Mouse (Mus musculus) stomach, embryonic 14.5 days (tissue): ENCODE measurements around the gene Cldn4. TPM values are rescaled to one million over a fixed set of nuclear protein-coding genes. Genes with fewer than 3 reads are reported as not detected.
A peak's percentile ranks its signal among the peaks of the same experiment; 100 is the strongest.
"Not testable (repeated sequence)": the region's sequence is repeated elsewhere in the genome, so short reads cannot be mapped to it uniquely, and the experiment has no call there.

Source experiments
- ATAC-seq: fragments of 200-750 bp; cut with Nextera tagmentation; 2 replicates; pipeline ENCODE4 v1.8.0; 2017; ENCODE audit warnings: low read depth, moderate TSS enrichment; ENCODE audit not compliant: insufficient number of reproducible peaks, insufficient read depth, low FRiP score
- H3K27ac ChIP-seq: fragments of 300-500 bp; sonication (generic); 2 replicates; pipeline ENCODE4 v1.5.1; 2014; ENCODE audit warnings: mild to moderate bottlenecking, low read length, moderate library complexity, mixed read lengths
- H3K27me3 ChIP-seq: fragments of 300-500 bp; sonication (generic); 2 replicates; pipeline ENCODE4 v1.6.1; 2014; ENCODE audit warnings: low read length, control low read depth, mixed read lengths; ENCODE audit not compliant: control insufficient read depth, insufficient read depth
- H3K36me3 ChIP-seq: fragments of 300-500 bp; sonication (generic); 2 replicates; pipeline ENCODE4 v1.6.1; 2014; ENCODE audit warnings: mild to moderate bottlenecking, control low read depth, low read length, moderate library complexity, mixed read lengths; ENCODE audit not compliant: control insufficient read depth, insufficient read depth
- H3K4me1 ChIP-seq: fragments of 300-500 bp; sonication (generic); 2 replicates; pipeline ENCODE4 v1.6.1; 2014; ENCODE audit warnings: low read length, control low read depth, mixed read lengths; ENCODE audit not compliant: control insufficient read depth, insufficient read depth
- H3K4me2 ChIP-seq: fragments of 300-500 bp; sonication (generic); replicated peaks from 2 replicates; pipeline ENCODE4 v1.6.1; 2014; ENCODE audit warnings: low read depth, low read length, control low read depth
- H3K4me3 ChIP-seq: fragments of 300-500 bp; sonication (generic); 2 replicates; pipeline ENCODE4 v1.5.1; 2014; ENCODE audit warnings: low read depth, low read length, control low read depth
- H3K9ac ChIP-seq: fragments of 300-500 bp; sonication (generic); replicated peaks from 2 replicates; pipeline ENCODE4 v1.6.1; 2014; ENCODE audit warnings: low read depth, mild to moderate bottlenecking, control low read depth, low read length, moderate library complexity, mixed read lengths
- H3K9me3 ChIP-seq: fragments of 300-500 bp; sonication (generic); 2 replicates; pipeline ENCODE4 v1.6.1; 2016; ENCODE audit warnings: low read depth, low read length, control low read depth; ENCODE audit not compliant: control insufficient read depth
- WGBS: fragments of 180-500 bp; shearing (Covaris S2); extraction: QIAGEN DNeasy Blood & Tissue Kit; methylation state at CpG from one replicate; pipeline ENCODE4 v1.1.7; 2014; 5-methylcytosine and 5-hydroxymethylcytosine counted together
- polyA plus RNA-seq: library from polyadenylated mRNA; unstranded; fragments of >200 nt; fragmentation: Nextera tagmentation; extraction: Ambion mirVana; gene quantifications from 2 replicates; pipeline ENCODE4 v1.2.1, GENCODE M21; 2014

Gene Cldn4
- polyA plus RNA-seq, 1 experiment from 2014 or later: 91.5 TPM

DNA sequence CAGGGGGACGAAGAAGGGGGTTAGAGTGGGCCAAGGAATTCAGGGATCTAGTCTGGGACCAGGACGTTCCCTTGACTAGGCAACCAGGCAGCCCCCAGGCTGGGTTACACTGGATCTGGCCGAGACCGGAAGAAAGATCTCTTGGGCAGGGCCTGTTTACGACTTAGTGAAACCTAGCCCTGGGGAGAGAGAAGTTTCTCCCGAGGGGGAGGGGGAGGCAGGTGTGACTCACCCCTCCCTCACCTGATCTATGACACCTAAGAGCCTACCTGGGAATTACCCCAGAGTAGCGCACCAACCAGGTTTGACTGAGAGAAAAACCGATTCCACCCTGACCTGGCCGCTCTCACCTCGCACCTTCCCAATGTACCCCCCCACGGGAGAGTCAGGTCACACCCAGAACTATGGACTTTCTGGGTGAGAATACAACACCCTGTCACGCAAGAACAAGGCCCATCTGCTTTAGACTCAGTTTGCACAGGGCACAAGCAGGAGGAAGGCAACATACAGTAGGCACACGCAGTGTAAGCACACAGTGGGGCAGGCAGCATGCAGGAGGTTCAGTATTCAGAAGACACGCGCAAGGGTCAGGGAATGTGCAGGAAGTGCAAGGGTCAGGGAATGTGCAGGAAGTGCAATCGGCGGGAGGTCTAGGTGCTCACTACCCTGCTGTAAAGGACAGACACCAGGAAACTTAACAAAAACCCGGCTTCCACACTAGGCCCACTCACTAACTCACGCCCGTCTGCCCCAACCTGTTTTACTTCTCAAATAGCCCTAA is 20.6 kb upstream of the Cldn4 start:
- Histone ChIP-seq H3K4me3 (no peak overlapping the region), H3K36me3 (no peaks in the 10 kb centered on the region), H3K4me1 (peaks cover 7% of the 10 kb centered on the region; the same call in 1 of the 2 replicates), H3K4me2 (no peak overlapping the region), H3K9ac (no peak overlapping the region), H3K9me3 (no peaks in the 10 kb centered on the region), H3K27me3 (no peaks in the 10 kb centered on the region), H3K27ac (peak overlapping the region; percentile 68)
- 61% methylated on average over 20 of the region's 20 CpGs for WGBS
- ATAC-seq: no peak

DNA sequence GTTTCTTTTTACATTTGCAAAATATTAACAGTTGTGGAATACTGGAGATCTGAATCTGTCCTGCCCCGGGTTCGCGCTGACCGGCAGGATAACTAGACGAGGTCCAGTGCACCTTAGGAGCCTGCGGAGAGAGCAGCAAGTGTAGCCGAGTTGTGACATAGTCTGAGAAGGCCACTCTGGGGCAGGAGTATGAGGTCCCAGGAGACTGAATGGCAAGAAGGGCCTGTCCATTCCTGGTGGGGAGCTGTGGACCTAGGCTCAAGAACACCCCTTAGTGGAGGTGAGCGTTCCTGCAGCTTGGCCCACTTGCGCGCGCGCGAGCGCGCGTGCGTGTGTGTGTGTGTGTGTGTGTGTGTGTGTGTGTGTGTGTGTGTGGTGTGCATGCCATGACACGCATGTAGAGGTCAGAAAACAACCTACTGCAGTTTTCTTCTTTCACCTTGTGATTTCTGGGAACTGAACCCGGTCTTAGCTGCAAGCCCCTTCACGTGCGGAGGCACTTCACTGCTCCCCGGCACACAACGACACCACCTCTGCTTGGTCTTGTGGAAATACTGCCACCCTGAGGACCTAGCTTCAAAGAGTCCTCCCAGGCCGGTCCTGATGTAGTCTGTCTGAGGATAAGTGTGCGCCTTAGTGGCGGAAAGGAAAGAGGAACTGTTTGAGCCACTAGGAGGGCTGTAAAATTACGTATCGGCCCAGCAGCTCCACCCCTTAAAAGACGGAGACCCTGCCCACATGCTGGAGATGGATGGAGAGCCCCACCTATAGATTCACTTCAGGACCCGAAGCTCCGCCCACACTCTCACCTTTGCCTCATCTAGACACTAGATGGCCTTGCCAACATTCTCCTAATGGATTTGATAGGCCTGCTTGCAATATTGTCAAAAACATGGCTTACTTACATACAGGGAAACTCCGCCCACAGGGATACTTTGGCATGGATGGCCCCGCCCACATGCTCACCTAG is 19.4 kb upstream of the Cldn4 start:
- WGBS: 4% methylated on average over 33 of the region's 33 CpGs
- H3K27me3 ChIP-seq: no peaks in the 10 kb centered on the region
- peak overlapping the region; percentile 46 for H3K4me2 ChIP-seq
- H3K36me3 ChIP-seq: no peaks in the 10 kb centered on the region
- H3K4me1 ChIP-seq: peaks cover 7% of the 10 kb centered on the region; the same call in 1 of the 2 replicates
- H3K4me3 ChIP-seq: peak overlapping the region; percentile 19; the same call in 1 of the 2 replicates
- H3K27ac ChIP-seq: peak overlapping the region; percentile 68; the same call in 1 of the 2 replicates
- ATAC-seq: peak; percentile 83
- H3K9ac ChIP-seq: 0 out of 2 replicates have a peak overlapping the region, but pooled peaks have one; percentile 14
- H3K9me3 ChIP-seq: no peaks in the 10 kb centered on the region

DNA sequence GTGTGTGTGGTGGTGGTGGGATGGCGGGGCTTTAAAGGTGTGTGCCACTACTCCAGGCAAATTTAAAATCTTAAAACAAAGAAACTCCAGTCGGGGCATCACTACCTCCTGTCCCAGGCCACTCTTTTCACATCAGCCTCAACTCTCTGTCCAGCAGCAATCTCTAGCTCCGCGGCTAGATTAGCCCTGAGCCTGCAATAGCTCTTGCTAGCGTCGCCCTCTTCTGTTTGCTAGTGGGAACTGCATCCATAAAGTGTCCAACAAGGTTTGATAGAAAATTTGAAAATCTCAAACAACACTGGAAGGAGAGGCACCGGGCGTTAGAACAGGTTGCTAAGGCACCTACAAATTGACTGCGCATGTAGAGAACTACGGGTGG is 18.7 kb upstream of the Cldn4 start:
- WGBS: 5% methylated on average over 10 of the region's 10 CpGs
- no peaks in the 10 kb centered on the region for H3K9me3 ChIP-seq
- H3K4me3 ChIP-seq: peak overlapping the region; percentile 19; the same call in 1 of the 2 replicates
- H3K36me3 ChIP-seq: no peaks in the 10 kb centered on the region
- no peaks in the 10 kb centered on the region for H3K27me3 ChIP-seq
- H3K27ac ChIP-seq: no peak overlapping the region; the same call in 1 of the 2 replicates
- ATAC-seq: peak; percentile 42; the same call in 1 of the 2 replicates
- H3K4me2 ChIP-seq: peak overlapping the region; percentile 46
- H3K4me1 ChIP-seq: peaks cover 7% of the 10 kb centered on the region; the same call in 1 of the 2 replicates
- H3K9ac ChIP-seq: no peak overlapping the region

DNA sequence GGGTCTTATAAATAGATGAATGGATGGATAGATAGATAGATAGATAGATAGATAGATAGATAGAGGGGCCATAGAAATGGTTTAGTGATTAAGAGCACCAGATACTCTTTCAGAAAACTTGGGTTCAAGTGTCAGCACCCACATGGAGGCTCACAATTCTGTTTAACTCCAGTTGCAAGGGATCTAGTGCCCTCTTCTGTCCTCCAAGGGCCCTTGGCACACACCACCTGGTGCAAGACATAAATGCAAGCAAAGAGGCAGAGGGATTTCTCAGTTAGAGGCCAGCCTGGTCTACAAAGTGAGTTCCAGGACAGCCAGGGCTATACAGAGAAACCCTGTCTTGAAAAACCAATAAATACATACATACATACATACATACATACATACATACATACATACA is 17.9 kb upstream of the Cldn4 start:
- not testable (repeated sequence) for H3K4me3 ChIP-seq, H3K27me3 ChIP-seq, H3K4me1 ChIP-seq, H3K9me3 ChIP-seq, H3K9ac ChIP-seq, H3K4me2 ChIP-seq, H3K27ac ChIP-seq, H3K36me3 ChIP-seq, ATAC-seq

DNA sequence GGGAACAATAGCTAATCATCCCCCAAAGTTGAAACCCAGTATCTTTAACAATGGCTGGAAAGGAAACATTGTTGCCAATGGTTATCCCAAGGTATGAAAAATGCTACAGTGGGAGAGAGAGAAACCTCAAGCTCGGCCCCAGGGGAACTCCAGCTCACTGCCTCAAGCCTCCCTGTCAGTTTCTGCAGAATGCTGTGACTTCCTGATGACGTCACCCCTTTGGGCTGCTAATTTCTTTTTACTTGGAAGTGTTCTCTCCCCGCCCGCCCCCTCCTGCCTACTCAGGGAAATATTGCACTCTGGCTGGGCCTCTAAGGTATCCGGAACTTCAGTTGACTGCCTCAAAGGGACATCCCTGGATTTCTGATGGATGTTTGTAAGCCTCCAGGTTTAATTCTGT is 16.8 kb upstream of the Cldn4 start:
- no peak overlapping the region for H3K9ac ChIP-seq
- no peaks in the 10 kb centered on the region for H3K36me3 ChIP-seq
- WGBS: 24% methylated on average over 5 of the region's 5 CpGs
- H3K27ac ChIP-seq: no peak overlapping the region
- peaks cover 7% of the 10 kb centered on the region; the same call in 1 of the 2 replicates for H3K4me1 ChIP-seq
- H3K9me3 ChIP-seq: no peaks in the 10 kb centered on the region
- no peaks in the 10 kb centered on the region for H3K27me3 ChIP-seq
- no peak overlapping the region for H3K4me3 ChIP-seq
- no peak for ATAC-seq
- H3K4me2 ChIP-seq: no peak overlapping the region

DNA sequence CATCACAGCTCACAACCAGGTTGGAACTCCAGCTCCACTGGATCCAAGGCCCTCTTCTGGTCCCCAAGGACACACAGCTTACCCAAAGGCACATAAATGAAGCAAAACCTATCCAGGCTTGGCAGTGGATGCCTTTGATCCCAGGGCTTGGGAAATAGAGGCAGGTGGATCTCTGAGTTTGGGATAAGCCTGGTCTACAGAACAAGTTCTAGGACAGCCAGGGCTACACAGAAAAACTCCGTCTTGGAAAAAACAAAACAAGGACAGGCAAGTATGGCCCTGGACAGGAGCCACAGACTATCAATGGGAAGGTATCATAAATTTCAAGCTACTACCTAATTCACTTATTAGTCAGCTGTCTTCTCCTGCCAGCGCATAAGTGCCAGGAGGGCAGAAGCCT is 14.8 kb upstream of the Cldn4 start:
- no peaks in the 10 kb centered on the region for H3K27me3 ChIP-seq

DNA sequence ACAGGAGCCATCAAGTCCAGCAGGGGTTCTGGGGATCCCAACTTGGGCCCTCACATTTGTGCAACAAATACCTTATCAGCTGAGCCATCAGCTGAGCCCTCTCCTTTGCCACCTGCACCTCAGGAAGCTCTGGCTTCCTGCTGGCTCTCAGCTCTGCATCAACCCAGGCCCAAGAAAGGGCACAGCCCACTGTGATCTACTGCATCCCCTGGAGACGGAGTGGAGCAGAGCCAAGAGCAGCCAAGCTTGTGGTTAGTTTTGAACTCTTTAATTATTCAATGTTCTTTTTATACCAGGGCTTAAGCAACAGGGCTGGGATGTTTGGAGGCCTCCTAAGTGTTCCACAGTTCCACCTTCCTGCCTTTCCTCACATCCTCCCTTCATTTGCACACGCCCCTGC is 13.7 kb upstream of the Cldn4 start:
- WGBS: 57% methylated on average over 2 of the region's 2 CpGs
- Histone ChIP-seq H3K27ac (no peak overlapping the region), H3K4me3 (no peak overlapping the region), H3K9ac (no peak overlapping the region), H3K9me3 (no peaks in the 10 kb centered on the region), H3K4me2 (no peak overlapping the region), H3K4me1 (no peaks in the 10 kb centered on the region), H3K36me3 (no peaks in the 10 kb centered on the region), H3K27me3 (no peaks in the 10 kb centered on the region)
- no peak for ATAC-seq

More for the DNA sequence above, 14.8 kb upstream of the Cldn4 start:
- H3K9ac ChIP-seq: no peak overlapping the region
- H3K27ac ChIP-seq: no peak overlapping the region
- no peaks in the 10 kb centered on the region for H3K9me3 ChIP-seq
- peaks cover 4% of the 10 kb centered on the region; the same call in 1 of the 2 replicates for H3K4me1 ChIP-seq
- ATAC-seq: no peak
- no peak overlapping the region for H3K4me2 ChIP-seq
- WGBS: 92% methylated on average over 2 of the region's 2 CpGs
- H3K4me3 ChIP-seq: no peak overlapping the region
- H3K36me3 ChIP-seq: no peaks in the 10 kb centered on the region

DNA sequence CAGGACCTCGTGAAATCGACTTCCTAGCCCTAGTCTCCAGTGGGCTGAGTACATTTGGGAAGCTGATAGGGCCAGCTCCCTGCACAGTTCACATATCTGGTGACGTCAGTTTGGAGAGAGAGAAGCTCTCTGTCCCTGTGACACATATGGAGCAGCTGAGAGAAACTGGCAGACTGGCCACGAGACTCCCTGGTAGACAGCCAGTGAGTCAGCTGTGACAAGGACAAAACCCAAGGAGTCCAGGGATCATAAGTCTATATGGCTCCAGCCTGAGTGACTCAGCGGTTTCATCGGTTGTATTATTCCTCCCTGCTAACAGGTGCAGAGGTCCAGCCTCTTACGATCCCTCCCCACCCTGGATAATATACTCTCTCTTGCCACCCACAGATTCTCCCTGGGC is 12.4 kb upstream of the Cldn4 start:
- H3K9ac ChIP-seq: no peak overlapping the region
- ATAC-seq: no peak
- H3K9me3 ChIP-seq: no peaks in the 10 kb centered on the region
- H3K4me1 ChIP-seq: no peaks in the 10 kb centered on the region
- no peak overlapping the region for H3K4me2 ChIP-seq
- no peaks in the 10 kb centered on the region for H3K36me3 ChIP-seq
- no peak overlapping the region for H3K4me3 ChIP-seq
- H3K27ac ChIP-seq: no peak overlapping the region
- H3K27me3 ChIP-seq: no peaks in the 10 kb centered on the region
- 63% methylated on average over 7 of the region's 7 CpGs for WGBS
